ENCODE assay signal across 13 mouse cellular contexts in the genomic region with DNA sequence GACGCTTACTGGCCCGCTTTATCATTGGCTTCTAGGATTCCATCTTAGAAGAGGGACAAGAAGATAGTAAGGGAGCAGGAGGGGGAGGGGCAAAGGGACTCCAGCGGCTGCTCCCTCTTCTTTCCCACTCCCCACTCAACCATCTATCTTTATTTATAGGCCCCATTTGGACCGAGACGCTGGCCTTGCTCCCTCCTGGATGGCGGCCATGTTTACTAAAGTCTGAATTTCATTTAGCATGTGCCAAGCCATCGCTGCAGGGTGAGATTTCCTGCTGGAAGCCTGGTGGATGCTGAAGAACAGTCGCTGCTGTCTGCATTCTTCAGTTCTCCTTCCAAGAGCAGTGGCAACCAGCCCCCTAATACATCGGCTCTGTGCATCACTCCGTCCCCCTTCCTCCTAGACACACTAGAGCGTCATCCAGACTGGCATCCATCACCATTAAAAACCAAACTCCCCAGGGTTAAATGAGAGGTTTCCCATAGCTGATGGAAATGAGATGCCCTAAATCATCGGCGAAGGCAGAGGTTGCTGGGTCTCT. TPM values are rescaled to one million over a fixed set of nuclear protein-coding genes. Genes with fewer than 3 reads are reported as not detected.
DNase-seq lines count a peak whose midpoint lies in the region; ATAC-seq and TF ChIP-seq lines count a peak whose summit lies in the region.
"Had no signal": no experiment of that assay in that cellular context is flagged by ENCODE, and none has a peak within 500 bp of the region (broad histone marks: within the 10 kb centered on the region; RNA-seq: fewer than 3 reads in every experiment).

No protein-coding gene starts in this region.

- DNase-seq in layer of hippocampus, adult 11-12 months (ENCODE audit: low spot score): peak; percentile 21
- no peak for DNase-seq in layer of hippocampus, adult 9-11 months
- no peak for DNase-seq in ES-E14 (ENCODE audit: low read depth, low spot score)
- DNase-seq in spleen, postnatal 14 days (ENCODE audit: low spot score in 2 of 2): no peak
- DNase-seq in thymus, adult 2 months: no peak
- no peak for DNase-seq in gastrocnemius, adult 2 months
- DNase-seq: kidney, adult 9 months had no signal

- H3K4me3 ChIP-seq in E14TG2a.4 (replicated peaks; ENCODE audit: low read length): peak overlapping the region; percentile 55
- H3K4me3 ChIP-seq in ES-E14 (ENCODE audit: insufficient read depth in 1 of 2, low read depth in 1 of 2, low read length in 2 of 2, poor library complexity in 1 of 2, severe bottlenecking in 1 of 2): peak overlapping the region; percentile 14 to 32; a peak in 1 of 4 replicates
- H3K4me3 ChIP-seq in hindbrain, embryonic 16.5 days (ENCODE audit: low read length): no peak overlapping the region
- H3K4me3 ChIP-seq in thymus, adult 2 months (ENCODE audit: control insufficient read depth, insufficient read depth, low read length): no peak overlapping the region
- H3K4me3 ChIP-seq in gastrocnemius, adult 2 months: no peak overlapping the region
- H3K4me3 ChIP-seq: embryonic facial prominence, embryonic 15.5 days; myocyte had no signal

- H3K4me2 ChIP-seq in hindbrain, embryonic 16.5 days (ENCODE audit: low read length): no peak overlapping the region
- H3K4me2 ChIP-seq: embryonic facial prominence, embryonic 15.5 days had no signal

- WGBS in hindbrain, embryonic 16.5 days: 55% methylated on average over 13 of the region's 13 CpGs
- 86% methylated on average over 13 of the region's 13 CpGs for WGBS in thymus, adult 2 months

- intact Hi-C loops in gastrocnemius, adult 2 months (cut with DNase I): no loop called here

- in situ Hi-C loops in ES-E14 (cut with MboI; ENCODE audit: low sequenced_read_pairs in 2 of 2, unreplicated experiment in 2 of 2): no loop called here

- H3K9me3 ChIP-seq in E14TG2a.4 (ENCODE audit: low read length) (no peaks in the 10 kb centered on the region), ES-E14 (ENCODE audit: control insufficient read depth, insufficient read depth, low read depth, low read length) (no peaks in the 10 kb centered on the region)
- no peaks in the 10 kb centered on the region for H3K9me3 ChIP-seq in hindbrain, embryonic 16.5 days (ENCODE audit: control insufficient read depth, low read length)
- H3K9me3 ChIP-seq: embryonic facial prominence, embryonic 15.5 days had no signal

- H3K36me3 ChIP-seq in E14TG2a.4 (ENCODE audit: insufficient read depth, low read length) (peaks cover 3% of the 10 kb centered on the region; the same call in 1 of the 2 replicates), ES-E14 (ENCODE audit: control insufficient read depth, insufficient read depth, low read length, poor library complexity, severe bottlenecking) (no peaks in the 10 kb centered on the region)
- no peaks in the 10 kb centered on the region for H3K36me3 ChIP-seq in hindbrain, embryonic 16.5 days (ENCODE audit: control insufficient read depth, insufficient read depth, low read length)
- H3K36me3 ChIP-seq in thymus, adult 2 months (ENCODE audit: control insufficient read depth, insufficient read depth, low read length): no peaks in the 10 kb centered on the region
- H3K36me3 ChIP-seq: embryonic facial prominence, embryonic 15.5 days had no signal

- no peak for TF ChIP-seq POLR2A in thymus, adult 2 months (IDR thresholded peaks at IDR 0.05; ENCODE audit: control insufficient read depth, extremely low read depth, insufficient read depth, low read length, poor library complexity)

- no peak for TF ChIP-seq CTCF in E14TG2a.4 (conservative IDR thresholded peaks at IDR 0.05; ENCODE audit: low read length)
- TF ChIP-seq CTCF in thymus, adult 2 months (IDR thresholded peaks at IDR 0.05; ENCODE audit: borderline replicate concordance, control insufficient read depth, extremely low read depth, insufficient read depth, low read length, poor library complexity): no peak
- TF ChIP-seq CTCF in gastrocnemius, adult 2 months (IDR thresholded peaks at IDR 0.05): no peak

- peak; percentile 51 for ATAC-seq in hindbrain, embryonic 16.5 days

- no peak overlapping the region for H3K9ac ChIP-seq in ES-E14 (ENCODE audit: insufficient read depth, low read depth, low read length, poor library complexity, severe bottlenecking)
- H3K9ac ChIP-seq in hindbrain, embryonic 16.5 days (ENCODE audit: low read depth, low read length): no peak overlapping the region
- H3K9ac ChIP-seq: embryonic facial prominence, embryonic 15.5 days; liver, embryonic 14.5 days had no signal

- no peak overlapping the region for H3K27ac ChIP-seq in ES-E14 (ENCODE audit: insufficient read depth, low read depth, low read length, poor library complexity, severe bottlenecking)
- H3K27ac ChIP-seq in hindbrain, embryonic 16.5 days (ENCODE audit: low read depth, low read length): no peak overlapping the region
- no peak overlapping the region for H3K27ac ChIP-seq in thymus, adult 2 months (ENCODE audit: control insufficient read depth, insufficient read depth, low read length)
- H3K27ac ChIP-seq in gastrocnemius, adult 2 months: no peak overlapping the region
- H3K27ac ChIP-seq: embryonic facial prominence, embryonic 15.5 days; liver, embryonic 14.5 days had no signal

- peaks cover 41% of the 10 kb centered on the region for H3K27me3 ChIP-seq in E14TG2a.4 (ENCODE audit: insufficient read depth, low read length)
- H3K27me3 ChIP-seq in hindbrain, embryonic 16.5 days (replicated peaks; ENCODE audit: control insufficient read depth, insufficient read depth, low read length): peaks cover 2% of the 10 kb centered on the region; the same call in 1 of the 2 replicates
- peaks cover 20% of the 10 kb centered on the region for H3K27me3 ChIP-seq in thymus, adult 2 months (ENCODE audit: control insufficient read depth, insufficient read depth, low read length)

- peaks cover 91% of the 10 kb centered on the region for H3K4me1 ChIP-seq in E14TG2a.4 (replicated peaks; ENCODE audit: low read depth, low read length)
- H3K4me1 ChIP-seq in ES-E14 (ENCODE audit: control insufficient read depth in 2 of 2, insufficient read depth in 2 of 2, low read length in 2 of 2, poor library complexity in 1 of 2): peaks cover 2 to 22% of the 10 kb centered on the region in 2 experiments; a peak in 2 of 4 replicates
- peaks cover 38% of the 10 kb centered on the region for H3K4me1 ChIP-seq in hindbrain, embryonic 16.5 days (ENCODE audit: control insufficient read depth, insufficient read depth, low read depth, low read length)
- H3K4me1 ChIP-seq in thymus, adult 2 months (replicated peaks; ENCODE audit: control insufficient read depth, insufficient read depth, low read length): peaks cover 12% of the 10 kb centered on the region

TF ChIP-seq in ES-E14, 5 proteins besides CTCF, POLR2A, EP300 and RAD21:
- TF ChIP-seq ZC3H11A (IDR thresholded peaks at IDR 0.05; ENCODE audit: borderline replicate concordance, low read depth, low read length) (no peak), ZNF384 (IDR thresholded peaks at IDR 0.05; ENCODE audit: low read depth, low read length) (no peak), MAFK (IDR thresholded peaks at IDR 0.05; ENCODE audit: insufficient read depth, low read depth, low read length) (no peak), CHD2 (IDR thresholded peaks at IDR 0.05; ENCODE audit: low read depth, low read length) (no peak), HCFC1 (IDR thresholded peaks at IDR 0.05; ENCODE audit: borderline replicate concordance, insufficient read depth, low read length) (no peak)

RNA-seq across cellular contexts. Expression of gene Col2a1, which starts 7.7 kb away (rescaled TPM):
- 9.5 and 10.9 TPM in 2 replicates for total RNA-seq in ES-E14 (2012; rRNA removed)
- polyA plus RNA-seq in hindbrain, embryonic 16.5 days (2015; fragmentation: Nextera tagmentation; extraction: Ambion mirVana): 11.9 and 43.4 TPM in 2 replicates
- 0.32 and 0.47 TPM in 2 replicates for polyA plus RNA-seq in thymus, adult 2 months (2012; rRNA removed)
- total RNA-seq in gastrocnemius, adult 2 months (2021): 1 to 10 TPM; 1.1 to 1.5 TPM
- total RNA-seq: granulocyte monocyte progenitor cell, adult 5-6 weeks had no signal

RNA-seq across cellular contexts. Expression of gene Tmem106c, which starts 32.8 kb away (rescaled TPM):
- total RNA-seq in ES-E14 (2012; rRNA removed): 20.2 TPM in 2 replicates
- 58.3 and 60.6 TPM in 2 replicates for polyA plus RNA-seq in hindbrain, embryonic 16.5 days (2015; fragmentation: Nextera tagmentation; extraction: Ambion mirVana)
- 38.4 and 40.0 TPM in 2 replicates for polyA plus RNA-seq in thymus, adult 2 months (2012; rRNA removed)
- total RNA-seq in gastrocnemius, adult 2 months (2021): 1 to 10 TPM; 4.9 to 7.3 TPM

Comparison
In these comparisons a context has a peak if more than half of its experiments do, and no peak if none do; other contexts are left out.
1. H3K4me3 ChIP-seq: peak in E14TG2a.4 (single experiment) and ES-E14 (2 of 2); none in hindbrain, embryonic 16.5 days (single experiment), thymus, adult 2 months (single experiment) and gastrocnemius, adult 2 months (single experiment).